Mouse (Mus musculus) neural tube, embryonic 12.5 days (tissue): ENCODE results near the gene Palld. TPM values are rescaled to one million over a fixed set of nuclear protein-coding genes. Genes with fewer than 3 reads are reported as not detected.

Experiments used
- ATAC-seq: fragments of 200-750 bp; cut with Nextera tagmentation; 2 replicates; pipeline ENCODE4 v1.8.0; 2017; ENCODE audit warnings: low read depth, mild to moderate bottlenecking, moderate TSS enrichment, moderate library complexity; ENCODE audit not compliant: low FRiP score
- H3K27ac ChIP-seq: fragments of 300-500 bp; sonication (generic); 2 replicates; pipeline ENCODE4 v1.5.1; 2016
- H3K27me3 ChIP-seq: fragments of 300-500 bp; sonication (generic); replicated peaks from 2 replicates; pipeline ENCODE4 v1.6.1; 2016; ENCODE audit warnings: mild to moderate bottlenecking
- H3K36me3 ChIP-seq: fragments of 300-500 bp; sonication (generic); 2 replicates; pipeline ENCODE4 v1.6.1; 2016; ENCODE audit warnings: mild to moderate bottlenecking
- H3K4me1 ChIP-seq: fragments of 300-500 bp; sonication (generic); 2 replicates; pipeline ENCODE4 v1.6.1; 2016
- H3K4me2 ChIP-seq: fragments of 300-500 bp; sonication (generic); replicated peaks from 2 replicates; pipeline ENCODE4 v1.6.1; 2016; ENCODE audit warnings: mild to moderate bottlenecking
- H3K4me3 ChIP-seq: fragments of 300-500 bp; sonication (generic); 2 replicates; pipeline ENCODE4 v1.5.1; 2016
- H3K9ac ChIP-seq: fragments of 300-500 bp; sonication (generic); 2 replicates; pipeline ENCODE4 v1.6.1; 2016; ENCODE audit warnings: mild to moderate bottlenecking
- H3K9me3 ChIP-seq: fragments of 300-500 bp; sonication (generic); 2 replicates; pipeline ENCODE4 v1.6.1; 2016; ENCODE audit warnings: mild to moderate bottlenecking
- WGBS: fragments of 180-500 bp; shearing (Covaris S2); methylation state at CpG from one replicate; pipeline ENCODE4 v1.1.7; 2016; 5-methylcytosine and 5-hydroxymethylcytosine counted together
- polyA plus RNA-seq: library from polyadenylated mRNA; unstranded; fragments of >200 nt; fragmentation: Nextera tagmentation; extraction: Ambion mirVana; gene quantifications from 2 replicates; pipeline ENCODE4 v1.2.1, GENCODE M21; 2016

Gene Palld
- polyA plus RNA-seq, 1 experiment from 2014 or later = 46.7 TPM

- ATAC-seq = peak; percentile 69
- WGBS = 52% methylated on average over 8 of the region's 8 CpGs
- no peak overlapping the region; the same call in 1 of the 2 replicates for H3K4me2 ChIP-seq
These were observed 193.7 kb downstream of the Palld start for GRCm38 (mm10) chr8:61708586-61709305.

GRCm38 (mm10) chr8:61705491-61705890, 197.0 kb downstream of the Palld start:
- no peak for ATAC-seq
- H3K9me3 ChIP-seq = no peaks in the 10 kb centered on the region
- no peak overlapping the region for H3K4me3 ChIP-seq
- H3K36me3 ChIP-seq = no peaks in the 10 kb centered on the region
- H3K4me2 ChIP-seq = no peak overlapping the region
- peaks cover 19% of the 10 kb centered on the region; the same call in 1 of the 2 replicates for H3K4me1 ChIP-seq
- H3K27me3 ChIP-seq = no peaks in the 10 kb centered on the region
- no peak overlapping the region for H3K27ac ChIP-seq
- 88% methylated on average over 3 of the region's 3 CpGs for WGBS
- no peak overlapping the region for H3K9ac ChIP-seq

More at GRCm38 (mm10) chr8:61708586-61709305, 193.7 kb downstream of the Palld start:
- H3K4me1 ChIP-seq = no peaks in the 10 kb centered on the region
- no peaks in the 10 kb centered on the region for H3K27me3 ChIP-seq
- no peak overlapping the region for H3K27ac ChIP-seq
- H3K4me3 ChIP-seq = no peak overlapping the region
- H3K9ac ChIP-seq = no peak overlapping the region
- H3K9me3 ChIP-seq = no peaks in the 10 kb centered on the region
- no peaks in the 10 kb centered on the region for H3K36me3 ChIP-seq

- no peaks in the 10 kb centered on the region for H3K9me3 ChIP-seq
- H3K4me3 ChIP-seq = no peak overlapping the region
- H3K27me3 ChIP-seq = no peaks in the 10 kb centered on the region
- ATAC-seq = 0 out of 2 replicates have a peak, but pooled peaks have one; percentile 60
- H3K9ac ChIP-seq = no peak overlapping the region
- no peak overlapping the region for H3K4me2 ChIP-seq
- WGBS = 36% methylated on average over 8 of the region's 8 CpGs
- no peaks in the 10 kb centered on the region for H3K36me3 ChIP-seq
- peaks cover 19% of the 10 kb centered on the region; the same call in 1 of the 2 replicates for H3K4me1 ChIP-seq
- H3K27ac ChIP-seq = no peak overlapping the region
These were observed 200.4 kb downstream of the Palld start for GRCm38 (mm10) chr8:61702122-61702521.

GRCm38 (mm10) chr8:61700932-61701681, 201.4 kb downstream of the Palld start:
- H3K4me2 ChIP-seq = no peak overlapping the region
- H3K27me3 ChIP-seq = no peaks in the 10 kb centered on the region
- no peak for ATAC-seq
- 60% methylated on average over 9 of the region's 9 CpGs for WGBS
- H3K27ac ChIP-seq = no peak overlapping the region
- no peak overlapping the region for H3K4me3 ChIP-seq
- no peaks in the 10 kb centered on the region for H3K9me3 ChIP-seq
- no peaks in the 10 kb centered on the region for H3K36me3 ChIP-seq
- no peak overlapping the region for H3K9ac ChIP-seq
- H3K4me1 ChIP-seq = peaks cover 19% of the 10 kb centered on the region; the same call in 1 of the 2 replicates

- Histone ChIP-seq H3K36me3 (no peaks in the 10 kb centered on the region), H3K4me1 (peaks cover 19% of the 10 kb centered on the region), H3K27me3 (no peaks in the 10 kb centered on the region), H3K4me2 (no peak overlapping the region), H3K9me3 (no peaks in the 10 kb centered on the region), H3K27ac (no peak overlapping the region), H3K4me3 (no peak overlapping the region), H3K9ac (no peak overlapping the region)
- no peak for ATAC-seq
- WGBS = 79% methylated on average over 1 of the region's 1 CpGs
These were observed 202.2 kb downstream of the Palld start for GRCm38 (mm10) chr8:61700298-61700697.

GRCm38 (mm10) chr8:61698959-61699358, 203.5 kb downstream of the Palld start:
- no peak overlapping the region for H3K4me2 ChIP-seq
- H3K9me3 ChIP-seq = no peaks in the 10 kb centered on the region
- no peak overlapping the region for H3K4me3 ChIP-seq
- WGBS = 88% methylated on average over 2 of the region's 2 CpGs
- no peak overlapping the region for H3K9ac ChIP-seq
- no peak for ATAC-seq
- H3K27ac ChIP-seq = no peak overlapping the region
- peaks cover 19% of the 10 kb centered on the region for H3K4me1 ChIP-seq
- no peaks in the 10 kb centered on the region for H3K27me3 ChIP-seq
- no peaks in the 10 kb centered on the region for H3K36me3 ChIP-seq

GRCm38 (mm10) chr8:61697728-61698385, 204.6 kb downstream of the Palld start:
- Histone ChIP-seq H3K27ac (no peak overlapping the region), H3K4me2 (no peak overlapping the region), H3K36me3 (no peaks in the 10 kb centered on the region), H3K9ac (no peak overlapping the region), H3K27me3 (no peaks in the 10 kb centered on the region), H3K9me3 (no peaks in the 10 kb centered on the region), H3K4me3 (no peak overlapping the region), H3K4me1 (peaks cover 11% of the 10 kb centered on the region)
- 87% methylated on average over 7 of the region's 7 CpGs for WGBS
- ATAC-seq = no peak

- Histone ChIP-seq H3K4me3 (no peak overlapping the region), H3K27ac (no peak overlapping the region), H3K4me2 (no peak overlapping the region), H3K36me3 (no peaks in the 10 kb centered on the region), H3K27me3 (no peaks in the 10 kb centered on the region), H3K4me1 (peaks cover 9% of the 10 kb centered on the region; the same call in 1 of the 2 replicates), H3K9me3 (no peaks in the 10 kb centered on the region), H3K9ac (no peak overlapping the region)
- ATAC-seq = no peak
- WGBS = 97% methylated on average over 2 of the region's 2 CpGs
These were observed 205.5 kb downstream of the Palld start for GRCm38 (mm10) chr8:61696846-61697455.

GRCm38 (mm10) chr8:61695416-61695815, 207.1 kb downstream of the Palld start:
- Histone ChIP-seq H3K4me1 (no peaks in the 10 kb centered on the region; the same call in 1 of the 2 replicates), H3K9me3 (no peaks in the 10 kb centered on the region), H3K27me3 (no peaks in the 10 kb centered on the region), H3K4me2 (no peak overlapping the region), H3K4me3 (no peak overlapping the region), H3K36me3 (no peaks in the 10 kb centered on the region), H3K27ac (no peak overlapping the region), H3K9ac (no peak overlapping the region)
- WGBS = 37% methylated on average over 1 of the region's 1 CpGs
- no peak for ATAC-seq

- H3K27me3 ChIP-seq = no peaks in the 10 kb centered on the region
- no peaks in the 10 kb centered on the region; the same call in 1 of the 2 replicates for H3K4me1 ChIP-seq
- no peak overlapping the region for H3K9ac ChIP-seq
- ATAC-seq = no peak
- no peak overlapping the region for H3K4me2 ChIP-seq
- H3K27ac ChIP-seq = no peak overlapping the region
- WGBS = 66% methylated on average over 4 of the region's 4 CpGs
- H3K4me3 ChIP-seq = no peak overlapping the region
- H3K36me3 ChIP-seq = no peaks in the 10 kb centered on the region
- H3K9me3 ChIP-seq = no peaks in the 10 kb centered on the region
These were observed 209.6 kb downstream of the Palld start for GRCm38 (mm10) chr8:61692866-61693265.

- Histone ChIP-seq H3K36me3 (no peaks in the 10 kb centered on the region), H3K9ac (no peak overlapping the region), H3K27ac (no peak overlapping the region), H3K4me3 (no peak overlapping the region), H3K4me2 (no peak overlapping the region), H3K9me3 (no peaks in the 10 kb centered on the region), H3K27me3 (no peaks in the 10 kb centered on the region), H3K4me1 (no peaks in the 10 kb centered on the region; the same call in 1 of the 2 replicates)
- 91% methylated on average over 3 of the region's 3 CpGs for WGBS
- no peak for ATAC-seq
These were observed 210.4 kb downstream of the Palld start for GRCm38 (mm10) chr8:61692129-61692528.

- no peak overlapping the region for H3K9ac ChIP-seq
- H3K4me2 ChIP-seq = no peak overlapping the region
- H3K27me3 ChIP-seq = no peaks in the 10 kb centered on the region
- H3K27ac ChIP-seq = no peak overlapping the region
- 58% methylated on average over 1 of the region's 1 CpGs for WGBS
- no peak for ATAC-seq
- no peak overlapping the region for H3K4me3 ChIP-seq
- H3K9me3 ChIP-seq = no peaks in the 10 kb centered on the region
- H3K4me1 ChIP-seq = no peaks in the 10 kb centered on the region; the same call in 1 of the 2 replicates
- no peaks in the 10 kb centered on the region for H3K36me3 ChIP-seq
These were observed 211.1 kb downstream of the Palld start for GRCm38 (mm10) chr8:61691391-61691790.
